Mouse (Mus musculus) common myeloid progenitor, adult 5-6 weeks (primary cell): ENCODE data around the gene Mospd3. TPM values are rescaled to one million over a fixed set of nuclear protein-coding genes. Genes with fewer than 3 reads are reported as not detected.

Experiments
- ATAC-seq: replicated peaks from 2 replicates; pipeline ENCODE4 v1.8.0; 2016; ENCODE audit warnings: low read depth, mild to moderate bottlenecking, moderate TSS enrichment, inconsistent platforms; ENCODE audit not compliant: poor library complexity, severe bottlenecking
- total RNA-seq: library from RNA; stranded (forward); fragments of 200-1000, 187-1606 nt; gene quantifications from 2 replicates; pipeline ENCODE4 v1.2.3, GENCODE M21; 2017

Mospd3 gene
- 13.3 and 24.0 TPM in 2 replicates for total RNA-seq

DNA sequence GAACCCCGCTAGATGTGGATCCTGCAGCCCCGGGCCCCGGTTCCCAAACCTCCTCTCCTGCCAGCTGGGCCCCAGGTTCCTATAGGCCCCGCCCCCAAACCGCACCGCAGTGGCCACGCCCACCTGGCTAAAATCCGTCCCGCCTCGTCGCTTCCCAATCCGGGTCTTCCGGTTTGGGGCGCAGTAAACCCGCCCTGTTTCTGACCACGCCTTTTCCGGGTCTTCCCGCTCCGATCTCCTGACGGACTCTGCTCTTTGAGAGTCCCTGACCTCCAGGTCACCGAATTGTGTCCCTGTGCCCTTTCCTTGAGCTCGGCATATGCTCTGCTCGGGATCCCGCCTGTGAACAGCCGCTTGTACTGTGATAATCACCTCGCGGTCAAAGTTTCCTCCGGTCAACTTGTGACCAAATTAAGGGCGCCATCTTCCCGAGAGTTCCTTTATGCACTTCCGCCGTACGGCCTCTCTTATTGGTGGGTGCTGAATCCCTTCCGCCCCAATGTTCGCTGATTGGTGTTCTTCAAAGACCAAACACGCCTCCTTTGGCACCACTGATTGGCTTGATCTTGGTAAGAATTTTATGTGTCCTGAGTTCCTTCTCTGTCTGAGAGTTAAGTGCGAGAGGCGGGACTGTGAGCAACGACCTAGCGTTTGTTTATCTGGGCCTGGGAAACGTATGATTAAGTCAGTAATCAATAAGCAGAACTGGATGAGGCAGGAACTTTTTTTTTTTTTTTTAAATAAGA is at the start of gene Mospd3:
Mospd3 (minus strand) TSS at position 440 of the 746 bp plus-strand sequence.
- ATAC-seq, result peak; percentile 84

GRCm38 (mm10) chr5:137649669-137650571 is 49.1 kb upstream of the Mospd3 start:
- ATAC-seq, result no peak

DNA sequence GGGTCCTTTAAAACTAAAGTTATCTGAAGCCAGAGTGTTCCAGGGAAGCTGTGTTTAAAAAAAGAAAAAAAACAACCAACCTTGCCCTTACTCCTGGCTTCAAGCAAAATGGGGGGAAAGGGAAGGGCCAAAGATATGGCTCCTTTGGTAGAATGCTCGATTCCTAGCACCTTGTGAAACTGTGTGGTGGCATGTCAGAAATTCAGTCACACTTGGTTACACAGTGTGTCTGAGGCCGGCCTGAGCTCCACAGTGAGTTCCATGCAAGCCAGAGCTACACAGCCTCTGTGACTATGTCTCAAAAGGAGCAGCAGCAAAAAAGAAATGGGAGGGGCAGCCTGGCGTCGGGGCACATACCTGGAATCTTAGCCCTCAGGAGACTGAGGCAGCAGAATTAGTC is 48.4 kb upstream of the Mospd3 start:
- no peak for ATAC-seq

- no peak for ATAC-seq
These were observed 47.2 kb upstream of the Mospd3 start for GRCm38 (mm10) chr5:137647827-137648601.

DNA sequence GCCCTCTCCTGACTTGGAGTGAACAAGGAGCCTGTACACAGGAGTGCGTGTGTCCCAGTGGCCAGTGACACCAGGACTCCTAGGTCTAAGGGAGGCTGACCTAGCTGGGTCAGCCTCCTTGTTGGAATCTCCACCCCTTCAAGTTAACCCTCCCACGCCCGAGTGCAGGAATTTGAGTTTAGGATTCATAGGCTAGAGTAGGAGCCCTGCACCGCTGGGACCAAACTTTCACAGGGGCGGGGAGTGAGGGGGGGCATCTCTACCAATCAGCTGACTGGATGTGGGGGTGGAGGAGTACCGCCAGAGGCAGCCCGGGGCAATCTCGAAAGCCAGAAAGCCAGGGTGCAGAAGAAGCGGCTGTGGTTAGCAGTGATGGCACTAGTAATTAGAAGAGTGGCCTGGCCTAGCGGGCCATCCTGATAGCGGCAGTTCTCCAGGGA is 44.8 kb upstream of the Mospd3 start, which contains the start of gene Irs3:
Irs3 (minus strand) TSS at position 63 of the 440 bp plus-strand sequence.
- peak; percentile 54 for ATAC-seq

- peak; percentile 61 for ATAC-seq
These were observed 44.3 kb upstream of the Mospd3 start for GRCm38 (mm10) chr5:137645091-137645651.

- no peak for ATAC-seq
These were observed 43.6 kb upstream of the Mospd3 start for GRCm38 (mm10) chr5:137644484-137644883.

- ATAC-seq, result no peak
These were observed 42.0 kb upstream of the Mospd3 start for GRCm38 (mm10) chr5:137642886-137643285.

DNA sequence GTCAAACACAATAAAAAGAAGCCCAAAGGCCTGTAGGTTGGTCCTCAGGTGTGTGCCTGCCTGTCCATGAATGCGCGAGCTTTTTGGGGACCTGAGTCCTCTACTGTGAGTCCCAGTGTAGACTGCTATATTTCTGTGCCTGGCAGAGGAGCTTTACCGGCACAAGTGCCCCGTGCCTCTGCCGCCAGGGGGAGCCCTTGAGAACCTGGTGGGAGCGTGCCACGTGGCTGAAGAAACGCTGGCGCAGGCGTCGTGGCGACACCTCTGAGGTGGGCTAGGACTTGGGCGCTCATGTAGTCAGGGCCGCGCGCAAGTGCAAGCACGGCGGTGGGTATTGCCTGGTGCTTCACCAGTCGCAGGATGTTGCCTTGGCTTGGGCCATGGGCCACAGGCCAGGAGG is 40.2 kb upstream of the Mospd3 start, which contains the start of gene Sap25:
Sap25 (plus strand) TSS at position 281 of the 400 bp plus-strand sequence.
- no peak for ATAC-seq

GRCm38 (mm10) chr5:137639472-137639871 is 38.6 kb upstream of the Mospd3 start:
- no peak for ATAC-seq

GRCm38 (mm10) chr5:137633397-137634084 is 32.7 kb upstream of the Mospd3 start:
- ATAC-seq, result no peak

DNA sequence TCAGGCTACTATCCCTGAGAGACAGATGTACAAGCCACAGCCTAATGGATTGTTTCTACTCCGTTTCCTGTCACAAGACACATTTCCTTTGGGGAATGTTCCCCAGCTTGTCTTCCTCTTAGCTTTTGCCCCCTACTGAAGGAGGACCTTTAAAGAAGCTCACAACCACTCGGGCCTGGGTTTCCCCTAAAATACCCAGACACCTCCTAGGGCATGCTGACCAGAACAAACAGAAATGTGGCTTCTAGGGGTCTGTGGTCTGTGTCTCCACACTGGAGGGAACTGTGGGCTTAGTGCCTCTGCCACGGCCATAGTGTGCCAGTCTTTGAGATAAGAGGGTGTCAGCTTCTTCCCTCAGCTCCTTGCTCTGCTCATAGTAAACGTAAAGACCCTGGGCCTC is 30.7 kb upstream of the Mospd3 start:
- no peak for ATAC-seq

GRCm38 (mm10) chr5:137631171-137631570 is 30.3 kb upstream of the Mospd3 start:
- ATAC-seq, result peak; percentile 61

GRCm38 (mm10) chr5:137630602-137631001 is 29.7 kb upstream of the Mospd3 start:
- ATAC-seq, result no peak

DNA sequence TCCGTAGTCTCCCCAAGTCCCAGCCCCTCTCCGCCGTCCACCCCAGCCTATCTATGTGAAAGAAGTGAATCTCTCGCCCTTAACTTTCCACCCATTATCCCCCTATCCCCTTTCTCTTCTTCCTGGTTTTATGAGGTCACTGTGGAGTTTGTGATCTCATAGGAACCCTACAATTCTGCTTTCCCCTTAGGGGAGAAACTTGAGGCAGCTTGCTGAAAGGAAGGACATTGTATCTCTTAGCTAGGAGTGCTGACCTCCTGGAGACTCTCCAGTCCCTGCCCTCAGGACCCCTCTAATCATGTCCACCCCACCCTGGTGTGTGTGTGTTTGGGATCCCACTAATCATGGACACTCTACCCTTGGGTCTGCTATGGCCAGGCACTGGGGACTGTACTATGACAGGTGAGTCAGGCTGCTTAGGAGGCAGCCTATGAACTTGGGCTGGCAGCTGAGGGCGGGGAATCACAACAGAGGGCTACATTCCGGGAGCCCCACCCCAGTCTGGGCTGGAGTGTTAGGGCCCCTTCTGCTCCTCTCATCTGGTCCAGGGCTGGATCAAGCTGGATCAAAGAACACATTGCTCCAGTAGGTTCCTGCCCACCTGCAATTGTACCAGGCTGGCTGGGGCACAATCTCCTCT is 29.2 kb upstream of the Mospd3 start:
- ATAC-seq, result no peak

GRCm38 (mm10) chr5:137629306-137629721 is 28.5 kb upstream of the Mospd3 start:
- ATAC-seq, result no peak

DNA sequence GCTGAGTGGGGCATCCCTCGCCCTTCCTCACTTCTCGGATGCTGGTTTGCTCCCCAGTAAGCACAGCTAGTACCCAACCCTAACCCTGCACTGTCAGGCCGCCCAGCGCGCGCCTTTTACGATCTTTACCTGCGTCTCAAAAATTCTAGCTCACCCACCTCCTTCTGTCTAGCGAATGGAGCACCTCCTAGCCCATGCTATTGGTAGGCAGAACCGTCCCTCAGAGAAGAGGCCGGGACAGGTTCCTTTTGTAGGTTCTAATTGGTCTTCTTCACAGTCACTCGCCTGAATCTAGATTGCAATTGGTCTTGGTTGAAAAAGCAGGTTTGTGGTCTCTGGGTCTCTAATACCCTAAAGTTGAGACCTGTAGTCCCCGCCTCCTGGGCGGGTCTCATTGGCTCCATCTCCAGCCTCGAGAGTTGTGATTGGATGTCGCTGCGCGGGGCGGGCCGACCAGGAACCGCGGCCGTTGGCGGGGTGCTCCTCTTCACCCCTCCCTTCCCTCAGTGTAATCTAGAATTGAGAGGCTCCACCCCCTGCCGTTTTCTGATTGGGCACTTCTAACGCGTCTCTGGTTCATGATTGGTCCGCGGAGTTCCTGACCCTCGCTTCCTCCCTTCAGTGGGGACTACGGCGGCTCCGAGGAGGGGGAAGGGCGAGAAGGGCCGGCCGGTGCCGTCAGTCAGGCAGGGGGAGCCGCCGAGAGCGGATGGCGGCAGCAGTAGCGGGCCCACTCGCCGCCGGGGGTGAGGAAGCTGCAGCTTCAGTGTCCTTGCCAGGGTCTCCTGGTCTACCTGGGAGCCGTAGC is 27.8 kb upstream of the Mospd3 start, which contains the start of the genes Fbxo24, Lrch4 and Gm20605:
Fbxo24 (minus strand) TSS at position 505 of the 808 bp plus-strand sequence.
Lrch4 (plus strand) TSS at position 624 of the 808 bp plus-strand sequence.
Gm20605 (plus strand) TSS at position 678 of the 808 bp plus-strand sequence.
- peak; percentile 78 for ATAC-seq

GRCm38 (mm10) chr5:137627991-137628390 is 27.1 kb upstream of the Mospd3 start:
- no peak for ATAC-seq
